Mouse (Mus musculus): Measurements from ENCODE around the gene Dop1b.

Dop1b gene

GRCm38 (mm10) chr16:93712966-93713365, 1.3 kb downstream of the Dop1b start:
- DNase-seq (ENCODE audit: low spot score in 2 of 2): no peak

- no peak for DNase-seq (ENCODE audit: low spot score in 2 of 2)
These were observed 2.7 kb downstream of the Dop1b start for GRCm38 (mm10) chr16:93714426-93714825.

- no peak for DNase-seq (ENCODE audit: low spot score in 2 of 2)
These were observed 4.1 kb downstream of the Dop1b start for GRCm38 (mm10) chr16:93715826-93716225.

GRCm38 (mm10) chr16:93717299-93717703, 5.6 kb downstream of the Dop1b start:
- DNase-seq (ENCODE audit: low spot score in 2 of 2): no peak

GRCm38 (mm10) chr16:93721771-93722170, 10.1 kb downstream of the Dop1b start:
- no peak for DNase-seq (ENCODE audit: low spot score in 2 of 2)

DNA sequence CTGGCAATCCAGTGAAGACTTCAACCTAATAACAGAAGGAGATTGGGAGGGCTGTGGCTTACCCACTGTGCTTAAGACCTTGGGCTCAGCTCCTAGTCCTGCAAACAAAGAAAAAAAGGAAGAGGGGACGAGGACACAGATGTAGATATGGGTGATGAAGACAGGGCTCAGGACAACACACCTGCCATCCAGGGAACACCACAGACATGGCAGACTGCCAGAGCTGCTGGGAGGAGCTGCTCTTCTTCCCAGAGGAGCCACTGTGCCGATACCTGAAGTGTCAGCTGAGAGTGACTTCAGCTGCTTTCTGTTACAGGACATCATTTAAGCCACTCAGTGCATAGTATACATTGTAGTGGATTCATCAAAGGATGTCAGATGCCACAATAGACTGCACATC, 10.8 kb downstream of the Dop1b start:
- DNase-seq (ENCODE audit: low spot score in 2 of 2): no peak

- no peak for DNase-seq (ENCODE audit: low spot score in 2 of 2)
These were observed 13.9 kb downstream of the Dop1b start for GRCm38 (mm10) chr16:93725417-93726144.

DNA sequence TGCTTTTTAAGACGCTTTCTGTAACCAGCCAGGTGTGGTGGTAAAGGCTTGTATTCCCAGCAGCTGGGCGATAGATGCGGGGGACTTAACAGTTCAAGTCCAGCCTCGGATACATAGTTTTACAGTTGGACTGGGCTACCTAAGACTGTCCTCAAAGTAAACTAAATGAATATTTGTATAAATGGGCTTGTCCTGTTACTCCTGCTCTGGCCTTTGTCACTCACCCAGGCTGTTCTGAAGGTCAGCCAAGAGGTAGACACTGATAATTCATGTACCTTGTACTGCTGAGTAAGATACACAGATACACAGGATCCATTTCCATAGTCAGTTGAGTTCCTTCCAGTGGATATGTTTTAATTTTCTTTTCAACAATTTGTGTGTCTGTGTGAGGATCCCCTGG, 14.5 kb downstream of the Dop1b start:
- DNase-seq (ENCODE audit: low spot score in 2 of 2): no peak

DNA sequence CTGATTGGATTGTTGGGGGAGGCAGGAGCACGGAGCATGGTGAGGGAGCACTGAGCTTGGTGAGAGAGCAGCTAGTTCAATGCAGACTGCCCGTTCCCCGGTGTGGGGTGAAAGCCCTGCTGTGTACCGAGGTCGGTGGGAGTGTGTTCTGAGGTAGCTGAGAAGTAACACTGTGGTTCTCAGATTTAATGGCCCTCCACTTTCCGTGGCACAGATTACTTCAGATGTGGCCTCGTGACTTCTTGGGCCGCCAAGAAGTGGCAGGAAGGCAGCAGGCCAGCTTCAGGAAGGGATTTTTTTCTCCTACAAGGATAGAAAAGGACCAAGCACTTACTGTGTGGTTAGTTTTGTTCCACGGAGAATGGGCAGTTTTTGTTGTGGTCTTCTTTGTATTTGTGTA, 17.0 kb downstream of the Dop1b start:
- no peak for DNase-seq (ENCODE audit: low spot score in 2 of 2)

GRCm38 (mm10) chr16:93729801-93730721, 18.4 kb downstream of the Dop1b start:
- no peak for DNase-seq (ENCODE audit: low spot score in 2 of 2)

DNA sequence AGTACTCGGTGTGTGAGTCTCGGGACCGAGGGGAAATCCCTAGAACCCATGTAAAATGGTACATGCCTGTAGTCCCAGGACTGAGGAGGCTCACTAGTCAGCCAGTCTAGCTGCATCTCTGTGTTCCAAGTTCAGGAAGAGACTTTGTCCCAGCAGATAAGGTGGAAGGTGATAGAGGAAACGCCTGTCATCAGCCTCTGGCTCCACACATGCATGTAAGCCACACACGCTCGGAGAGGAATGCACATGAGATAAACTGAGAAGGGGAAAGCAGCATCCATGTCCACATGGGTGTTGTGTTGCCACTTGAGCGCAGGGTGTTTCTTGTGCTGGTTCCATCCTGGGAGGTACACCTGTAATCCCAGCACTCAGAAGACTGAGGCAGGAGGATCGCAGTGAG, 19.6 kb downstream of the Dop1b start:
- no peak for DNase-seq (ENCODE audit: low spot score in 2 of 2)

DNA sequence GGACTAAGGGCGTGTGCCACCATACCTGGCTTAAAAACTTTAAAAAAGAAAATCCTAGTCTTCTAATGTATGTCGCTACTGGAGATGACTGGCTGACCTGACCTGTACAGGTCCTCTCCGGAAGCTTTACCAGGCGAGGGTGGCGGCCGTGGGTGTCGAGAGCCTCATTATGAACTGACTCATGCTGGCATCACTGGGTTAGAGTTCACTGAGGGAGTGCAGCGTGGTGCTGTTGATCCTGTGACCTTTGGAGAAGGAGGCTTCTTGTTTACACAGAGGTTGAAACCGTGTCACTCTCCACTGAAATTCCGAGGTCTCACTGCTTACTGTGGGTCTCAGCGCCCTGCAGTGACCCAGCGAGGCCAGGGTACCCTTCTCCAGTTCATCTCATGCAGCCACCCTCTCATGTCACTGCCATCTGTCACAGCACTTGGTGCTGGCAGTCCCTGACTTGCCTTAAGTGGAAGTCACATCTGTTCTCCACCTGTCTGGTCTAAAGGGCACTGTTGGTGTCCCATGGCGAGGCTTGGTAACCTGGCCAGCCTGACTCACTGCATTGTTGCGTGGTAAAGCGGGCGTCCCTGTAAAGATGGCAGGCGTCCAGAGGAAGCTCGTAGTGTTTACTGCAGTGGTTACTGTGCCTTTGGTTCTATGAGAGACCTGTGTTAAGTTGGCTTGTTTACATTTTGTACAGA, 21.3 kb downstream of the Dop1b start:
- no peak for DNase-seq (ENCODE audit: low spot score in 2 of 2)

- DNase-seq (ENCODE audit: low spot score in 2 of 2): no peak
These were observed 27.5 kb downstream of the Dop1b start for GRCm38 (mm10) chr16:93739251-93739650.

GRCm38 (mm10) chr16:93742903-93743302, 31.2 kb downstream of the Dop1b start:
- no peak for DNase-seq (ENCODE audit: low spot score in 2 of 2)

DNA sequence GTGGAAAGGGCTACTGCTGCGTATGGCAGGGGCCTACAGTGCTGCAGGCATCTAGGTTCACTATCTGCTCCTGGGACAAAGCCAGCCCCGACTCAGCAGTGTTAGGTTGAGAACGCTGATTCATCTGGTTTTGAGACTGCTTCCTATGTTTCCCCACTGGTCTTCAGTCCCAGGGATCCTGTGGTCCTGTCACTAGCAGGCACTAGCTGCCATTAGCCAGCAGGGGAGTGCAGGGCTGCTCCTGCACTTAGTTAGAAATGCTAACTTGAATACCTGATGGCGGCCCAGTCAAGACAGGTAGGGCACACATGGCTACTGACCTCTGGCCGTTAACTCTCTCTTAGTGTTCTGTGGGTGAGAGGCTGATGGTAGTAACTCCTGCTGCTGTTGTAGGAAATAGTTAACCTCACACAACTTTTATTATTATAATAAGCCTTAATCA, 32.4 kb downstream of the Dop1b start:
- DNase-seq (ENCODE audit: low spot score in 2 of 2): no peak

GRCm38 (mm10) chr16:93744804-93745340, 33.2 kb downstream of the Dop1b start:
- DNase-seq (ENCODE audit: low spot score in 2 of 2): no peak

- no peak for DNase-seq (ENCODE audit: low spot score in 2 of 2)
These were observed 34.7 kb downstream of the Dop1b start for GRCm38 (mm10) chr16:93746397-93746796.

DNA sequence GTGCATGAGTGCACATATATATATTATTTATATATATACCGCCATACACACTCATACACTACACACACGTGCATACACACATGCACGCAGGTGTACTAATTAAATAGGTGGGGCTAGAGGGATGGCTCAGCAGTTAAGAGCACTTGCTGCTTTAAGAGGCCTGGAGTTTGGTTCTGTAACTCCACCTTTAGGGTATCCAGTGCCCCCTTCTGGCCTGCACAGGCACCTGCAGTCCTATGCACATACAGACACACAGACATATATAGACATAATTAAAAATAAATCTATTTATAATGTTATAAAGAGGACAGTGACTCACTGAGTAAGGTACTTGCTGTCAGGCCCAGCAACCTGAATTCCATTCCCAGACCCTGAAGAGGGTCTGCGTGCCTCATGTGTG, 35.3 kb downstream of the Dop1b start:
- no peak for DNase-seq (ENCODE audit: low spot score in 2 of 2)

- no peak for DNase-seq (ENCODE audit: low spot score in 2 of 2)
These were observed 35.7 kb downstream of the Dop1b start for GRCm38 (mm10) chr16:93747421-93747820.

DNA sequence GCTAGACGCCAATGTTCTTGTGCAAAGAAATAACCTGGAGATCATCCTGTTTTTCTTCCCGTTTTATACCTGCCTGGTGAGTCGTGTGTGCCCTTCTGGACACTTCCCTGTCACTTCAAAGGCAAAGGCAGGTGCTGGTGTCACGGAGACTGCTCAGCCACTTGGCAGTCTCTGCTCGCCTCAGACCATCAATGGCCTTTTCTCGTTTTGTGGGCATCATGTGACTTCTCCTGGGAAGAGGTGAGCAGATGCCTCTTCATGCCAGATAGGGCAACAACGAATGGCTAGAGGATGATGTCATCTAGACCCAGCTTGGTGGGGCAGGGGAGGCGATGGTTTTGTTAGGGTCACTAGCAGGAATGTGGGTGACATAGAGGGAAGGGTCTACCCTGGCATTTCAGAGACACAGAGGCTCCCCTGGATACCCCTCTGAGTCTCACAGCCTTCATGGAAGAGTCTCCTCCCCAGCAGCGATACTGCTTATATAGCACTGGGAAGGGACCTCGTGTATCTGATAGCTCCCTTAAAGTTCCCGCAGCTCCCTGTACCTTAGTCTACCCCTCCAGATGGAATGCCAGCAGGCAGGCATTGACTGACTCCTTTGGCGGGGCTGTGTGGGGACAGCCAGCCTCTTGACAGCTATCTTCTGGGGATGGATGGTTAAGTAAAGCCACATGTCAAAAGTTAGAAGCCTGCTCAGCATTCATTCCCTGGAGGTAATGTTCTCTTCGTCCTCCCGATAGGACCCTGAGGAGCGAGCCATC, 37.6 kb downstream of the Dop1b start:
- DNase-seq (ENCODE audit: low spot score in 2 of 2): no peak

DNA sequence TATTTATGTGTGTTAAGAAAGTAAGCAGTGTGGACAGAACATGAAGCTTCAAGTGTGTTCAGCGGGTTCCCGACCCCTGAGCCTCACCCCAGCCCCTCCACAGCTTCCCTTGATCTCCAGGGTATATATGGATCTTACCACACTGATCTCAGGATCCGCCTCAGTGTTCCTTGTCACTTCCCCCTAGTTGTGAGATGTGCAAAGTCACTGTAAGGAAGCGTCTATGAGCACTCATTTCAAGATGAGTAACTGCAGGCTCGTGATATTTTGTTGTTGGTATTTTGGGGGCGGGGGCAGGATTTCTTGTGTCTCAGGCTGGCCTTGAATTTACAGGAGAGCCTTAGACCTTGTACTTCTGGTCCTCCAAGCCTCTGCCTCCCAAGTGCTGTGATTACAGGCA, 38.8 kb downstream of the Dop1b start:
- no peak for DNase-seq (ENCODE audit: low spot score in 2 of 2)

Data from frontal cortex, postnatal 25 days (tissue).